Mouse (Mus musculus) layer of hippocampus, postnatal 25 days (tissue): ENCODE results near the gene Ccr2. TPM values are rescaled to one million over a fixed set of nuclear protein-coding genes. Genes with fewer than 3 reads are reported as not detected.
"Not testable (repeated sequence)": the region's sequence is repeated elsewhere in the genome, so short reads cannot be mapped to it uniquely, and the experiment has no call there.

Source experiments
- DNase-seq, 2 experiments: peaks; one replicate each; pipeline ENCODE4 v3.0.0; 2022; ENCODE audit warnings: mixed read lengths in 2 of 2, low spot score in 1 of 2; ENCODE audit errors: extremely low spot score in 1 of 2
- total RNA-seq, 2 experiments: library from RNA; stranded (reverse); gene quantifications; 2 replicates each; pipeline ENCODE4 v1.2.3; 2021

Gene Ccr2
- total RNA-seq, 2 experiments from 2014 or later, result 0.07 to 0.23 TPM

GRCm38 (mm10) chr9:124112591-124113239 is 11.0 kb downstream of the Ccr2 start:
- DNase-seq, result no peak

- no peak for DNase-seq
Measured at GRCm38 (mm10) chr9:124113777-124114176, 12.0 kb downstream of the Ccr2 start.

- peak in 1 of 2 experiments; percentile 8 for DNase-seq
Measured at GRCm38 (mm10) chr9:124118489-124118888, 16.7 kb downstream of the Ccr2 start.

GRCm38 (mm10) chr9:124121387-124122184 is 19.8 kb downstream of the Ccr2 start, which contains the start of gene Ccr5:
Ccr5 (plus strand) TSS chr9:124121543.
- no peak for DNase-seq

GRCm38 (mm10) chr9:124125576-124125975 is 23.8 kb downstream of the Ccr2 start:
- DNase-seq, result no peak

- DNase-seq, result no peak
Measured at GRCm38 (mm10) chr9:124126373-124126772, 24.6 kb downstream of the Ccr2 start.

GRCm38 (mm10) chr9:124127412-124127811 is 25.7 kb downstream of the Ccr2 start:
- no peak for DNase-seq

GRCm38 (mm10) chr9:124128379-124128778 is 26.6 kb downstream of the Ccr2 start:
- peak; percentile 8 to 42 for DNase-seq

- DNase-seq, result not testable (repeated sequence)
Measured at GRCm38 (mm10) chr9:124132899-124133298, 31.1 kb downstream of the Ccr2 start.

GRCm38 (mm10) chr9:124134919-124135318 is 33.2 kb downstream of the Ccr2 start:
- DNase-seq, result not testable (repeated sequence)

GRCm38 (mm10) chr9:124137619-124138018 is 35.9 kb downstream of the Ccr2 start:
- DNase-seq, result no peak

- no peak for DNase-seq
Measured at GRCm38 (mm10) chr9:124138055-124138775, 36.5 kb downstream of the Ccr2 start.

- no peak for DNase-seq
Measured at GRCm38 (mm10) chr9:124143678-124144077, 41.9 kb downstream of the Ccr2 start.

GRCm38 (mm10) chr9:124146307-124146706 is 44.6 kb downstream of the Ccr2 start:
- DNase-seq, result no peak

Other genes with a start within 250 kb of the Ccr2 start
- not detected for gene Xcr1, start 239.9 kb upstream of the Ccr2 start, total RNA-seq
- under 1 TPM; 0.28 to 0.37 TPM for gene Ccr1, start 133.3 kb upstream of the Ccr2 start, total RNA-seq
- not detected for gene Ccr1l1, start 123.5 kb upstream of the Ccr2 start, total RNA-seq
- gene Ccr3, start 80.0 kb upstream of the Ccr2 start, total RNA-seq, result not detected
- gene Ccr5, start 19.6 kb downstream of the Ccr2 start, total RNA-seq, result 10 to 100 TPM in 1 of 2 experiments, 1 to 10 TPM in 1; 8.8 to 12.7 TPM
- 10 to 100 TPM; 16.6 to 18.7 TPM for gene 2010315B03Rik, start 210.7 kb downstream of the Ccr2 start, total RNA-seq